Mouse (Mus musculus): Measurements from ENCODE around the gene Magoh. TPM values are rescaled to one million over a fixed set of nuclear protein-coding genes. Genes with fewer than 3 reads are reported as not detected.

Magoh gene
- polyA plus RNA-seq, 1 experiment from 2014 or later, result 87.7 TPM

GRCm38 (mm10) chr4:107928726-107929125, 49.2 kb downstream of the Magoh start:
- H3K9me3 ChIP-seq (ENCODE audit: control insufficient read depth, low read length), result no peaks in the 10 kb centered on the region
- no peak overlapping the region for H3K4me3 ChIP-seq (ENCODE audit: low read length)
- no peak for ATAC-seq
- H3K4me2 ChIP-seq (ENCODE audit: low read length), result no peak overlapping the region
- 84% methylated on average over 2 of the region's 2 CpGs for WGBS
- H3K27ac ChIP-seq (ENCODE audit: low read depth, low read length), result no peak overlapping the region
- H3K9ac ChIP-seq (ENCODE audit: low read depth, low read length), result no peak overlapping the region
- H3K4me1 ChIP-seq (ENCODE audit: control insufficient read depth, insufficient read depth, low read depth, low read length), result no peaks in the 10 kb centered on the region
- no peaks in the 10 kb centered on the region for H3K27me3 ChIP-seq (replicated peaks; ENCODE audit: control insufficient read depth, insufficient read depth, low read length)
- no peaks in the 10 kb centered on the region for H3K36me3 ChIP-seq (ENCODE audit: control insufficient read depth, insufficient read depth, low read length)

- Histone ChIP-seq H3K4me2 (ENCODE audit: low read length) (no peak overlapping the region), H3K36me3 (ENCODE audit: control insufficient read depth, insufficient read depth, low read length) (no peaks in the 10 kb centered on the region), H3K4me3 (ENCODE audit: low read length) (no peak overlapping the region), H3K27me3 (replicated peaks; ENCODE audit: control insufficient read depth, insufficient read depth, low read length) (no peaks in the 10 kb centered on the region), H3K4me1 (ENCODE audit: control insufficient read depth, insufficient read depth, low read depth, low read length) (no peaks in the 10 kb centered on the region), H3K27ac (ENCODE audit: low read depth, low read length) (no peak overlapping the region), H3K9ac (ENCODE audit: low read depth, low read length) (no peak overlapping the region), H3K9me3 (ENCODE audit: control insufficient read depth, low read length) (no peaks in the 10 kb centered on the region)
- ATAC-seq, result no peak
- 72% methylated on average over 3 of the region's 3 CpGs for WGBS
Observed at GRCm38 (mm10) chr4:107931453-107931852, 51.9 kb downstream of the Magoh start.

DNA sequence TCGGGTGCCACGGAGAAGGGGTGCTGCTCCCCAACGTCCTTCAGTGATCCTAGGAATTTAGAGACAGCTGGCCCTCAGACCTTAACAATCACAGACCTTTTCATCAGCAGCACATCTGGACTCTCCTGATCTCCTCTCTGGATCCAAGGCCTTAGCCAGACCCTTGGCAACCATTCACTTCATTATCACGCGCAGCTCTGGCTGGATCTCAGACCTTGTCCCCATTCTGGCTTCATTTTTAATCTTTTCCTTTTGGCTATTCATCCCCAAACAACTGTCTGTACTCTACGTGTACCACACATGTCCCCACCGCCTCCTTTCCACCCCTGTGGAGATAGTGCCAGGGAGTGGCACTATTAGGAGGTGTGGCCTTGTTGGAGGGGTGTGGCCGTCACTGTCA, 53.7 kb downstream of the Magoh start:
- no peak for ATAC-seq
- H3K4me1 ChIP-seq (ENCODE audit: control insufficient read depth, insufficient read depth, low read depth, low read length), result no peaks in the 10 kb centered on the region
- 78% methylated on average over 8 of the region's 8 CpGs for WGBS

GRCm38 (mm10) chr4:107935254-107935653, 55.7 kb downstream of the Magoh start:
- WGBS, result 65% methylated on average over 3 of the region's 3 CpGs
- no peaks in the 10 kb centered on the region for H3K36me3 ChIP-seq (ENCODE audit: control insufficient read depth, insufficient read depth, low read length)
- no peaks in the 10 kb centered on the region for H3K9me3 ChIP-seq (ENCODE audit: control insufficient read depth, low read length)
- no peak for ATAC-seq
- no peak overlapping the region for H3K27ac ChIP-seq (ENCODE audit: low read depth, low read length)
- H3K4me3 ChIP-seq (ENCODE audit: low read length), result no peak overlapping the region
- no peaks in the 10 kb centered on the region for H3K4me1 ChIP-seq (ENCODE audit: control insufficient read depth, insufficient read depth, low read depth, low read length)
- H3K27me3 ChIP-seq (replicated peaks; ENCODE audit: control insufficient read depth, insufficient read depth, low read length), result no peaks in the 10 kb centered on the region
- no peak overlapping the region for H3K4me2 ChIP-seq (ENCODE audit: low read length)
- no peak overlapping the region for H3K9ac ChIP-seq (ENCODE audit: low read depth, low read length)

More for the DNA sequence above, 53.7 kb downstream of the Magoh start:
- Histone ChIP-seq H3K27ac (ENCODE audit: low read depth, low read length) (no peak overlapping the region), H3K4me2 (ENCODE audit: low read length) (no peak overlapping the region), H3K9me3 (ENCODE audit: control insufficient read depth, low read length) (no peaks in the 10 kb centered on the region), H3K27me3 (replicated peaks; ENCODE audit: control insufficient read depth, insufficient read depth, low read length) (no peaks in the 10 kb centered on the region), H3K4me3 (ENCODE audit: low read length) (no peak overlapping the region), H3K9ac (ENCODE audit: low read depth, low read length) (no peak overlapping the region), H3K36me3 (ENCODE audit: control insufficient read depth, insufficient read depth, low read length) (no peaks in the 10 kb centered on the region)

Other genes with a start within 250 kb of the Magoh start
- gene Dmrtb1, start 195.5 kb upstream of the Magoh start, polyA plus RNA-seq (2015; fragmentation: Nextera tagmentation; extraction: Ambion mirVana), result 10.9 and 15.8 TPM in 2 replicates
- gene Lrp8, start 77.5 kb upstream of the Magoh start, polyA plus RNA-seq (2015; fragmentation: Nextera tagmentation; extraction: Ambion mirVana), result 23.8 and 34.7 TPM in 2 replicates
- gene 0610037L13Rik, start 10.1 kb downstream of the Magoh start, polyA plus RNA-seq (2015; fragmentation: Nextera tagmentation; extraction: Ambion mirVana), result 95.5 and 98.6 TPM in 2 replicates
- 16.3 and 19.1 TPM in 2 replicates for gene Cpt2, start 43.9 kb downstream of the Magoh start, polyA plus RNA-seq (2015; fragmentation: Nextera tagmentation; extraction: Ambion mirVana)
- 0.18 TPM in 1 of 2 replicates, not detected in the other for gene Slc1a7, start 88.6 kb downstream of the Magoh start, polyA plus RNA-seq (2015; fragmentation: Nextera tagmentation; extraction: Ambion mirVana)
- gene Podn, start 216.7 kb downstream of the Magoh start, polyA plus RNA-seq (2015; fragmentation: Nextera tagmentation; extraction: Ambion mirVana), result 0.29 and 0.62 TPM in 2 replicates

Measured in hindbrain, embryonic 16.5 days (tissue).